Mouse (Mus musculus) liver, postnatal 0 days (tissue): ENCODE data around the gene Uqcrc2. TPM values are rescaled to one million over a fixed set of nuclear protein-coding genes. Genes with fewer than 3 reads are reported as not detected.

ENCODE experiments used
- ATAC-seq: fragments of 200-750 bp; cut with Nextera tagmentation; 2 replicates; pipeline ENCODE4 v1.8.0; 2017; ENCODE audit warnings: mild to moderate bottlenecking, moderate library complexity
- DNase-seq: peaks from one replicate; pipeline ENCODE4 v3.0.0-alpha.2; 2016
- H3K27ac ChIP-seq: fragments of 300-500 bp; sonication (generic); 2 replicates; pipeline ENCODE4 v1.5.1; 2014; ENCODE audit warnings: antibody characterized with exemption, moderate library complexity, mild to moderate bottlenecking, low read depth
- H3K27me3 ChIP-seq: fragments of 300-500 bp; sonication (generic); 2 replicates; pipeline ENCODE4 v1.6.1; 2014; ENCODE audit warnings: low read length, control low read depth, mixed read lengths; ENCODE audit not compliant: insufficient read depth
- H3K36me3 ChIP-seq: fragments of 300-500 bp; sonication (generic); replicated peaks from 2 replicates; pipeline ENCODE4 v1.6.1; 2014; ENCODE audit warnings: mild to moderate bottlenecking, control low read depth, low read length, moderate library complexity, mixed read lengths; ENCODE audit not compliant: insufficient read depth
- H3K4me1 ChIP-seq: fragments of 300-500 bp; sonication (generic); 2 replicates; pipeline ENCODE4 v1.6.1; 2014; ENCODE audit warnings: antibody characterized with exemption, mild to moderate bottlenecking, control low read depth; ENCODE audit not compliant: insufficient read depth
- H3K4me2 ChIP-seq: fragments of 300-500 bp; sonication (generic); 2 replicates; pipeline ENCODE4 v1.6.1; 2014; ENCODE audit warnings: low read depth, mild to moderate bottlenecking, low read length, moderate library complexity, mixed read lengths
- H3K4me3 ChIP-seq: fragments of 300-500 bp; sonication (generic); 2 replicates; pipeline ENCODE4 v1.5.1; 2014; ENCODE audit warnings: low read depth, low read length
- H3K9ac ChIP-seq: fragments of 300-500 bp; sonication (generic); replicated peaks from 2 replicates; pipeline ENCODE4 v1.6.1; 2014; ENCODE audit warnings: mild to moderate bottlenecking, moderate library complexity
- H3K9me3 ChIP-seq: fragments of 300-500 bp; sonication (generic); 2 replicates; pipeline ENCODE4 v1.6.1; 2016; ENCODE audit warnings: mild to moderate bottlenecking, control low read depth, low read length, mixed read lengths
- CTCF ChIP-seq: sonication (generic); IDR thresholded peaks from 2 replicates; pipeline ENCODE4 v1.5.1; 2016; ENCODE audit warnings: antibody characterized with exemption, low read depth
- EP300 ChIP-seq: IDR thresholded peaks from 2 replicates; pipeline ENCODE4 v1.6.1; 2016; ENCODE audit warnings: antibody characterized with exemption, low read depth, mild to moderate bottlenecking
- WGBS: fragments of 180-500 bp; shearing (Covaris S2); extraction: QIAGEN DNeasy Blood & Tissue Kit; methylation state at CpG from one replicate; pipeline ENCODE4 v1.1.7; 2014; ENCODE audit not compliant: insufficient replicate concordance; 5-methylcytosine and 5-hydroxymethylcytosine counted together
- polyA plus RNA-seq: library from polyadenylated mRNA; unstranded; fragments of >200 nt; fragmentation: Nextera tagmentation; extraction: Ambion mirVana; gene quantifications from 2 replicates; pipeline ENCODE4 v1.2.1, GENCODE M21; 2015

The Uqcrc2 gene
- 152 and 155 TPM in 2 replicates for polyA plus RNA-seq

DNA sequence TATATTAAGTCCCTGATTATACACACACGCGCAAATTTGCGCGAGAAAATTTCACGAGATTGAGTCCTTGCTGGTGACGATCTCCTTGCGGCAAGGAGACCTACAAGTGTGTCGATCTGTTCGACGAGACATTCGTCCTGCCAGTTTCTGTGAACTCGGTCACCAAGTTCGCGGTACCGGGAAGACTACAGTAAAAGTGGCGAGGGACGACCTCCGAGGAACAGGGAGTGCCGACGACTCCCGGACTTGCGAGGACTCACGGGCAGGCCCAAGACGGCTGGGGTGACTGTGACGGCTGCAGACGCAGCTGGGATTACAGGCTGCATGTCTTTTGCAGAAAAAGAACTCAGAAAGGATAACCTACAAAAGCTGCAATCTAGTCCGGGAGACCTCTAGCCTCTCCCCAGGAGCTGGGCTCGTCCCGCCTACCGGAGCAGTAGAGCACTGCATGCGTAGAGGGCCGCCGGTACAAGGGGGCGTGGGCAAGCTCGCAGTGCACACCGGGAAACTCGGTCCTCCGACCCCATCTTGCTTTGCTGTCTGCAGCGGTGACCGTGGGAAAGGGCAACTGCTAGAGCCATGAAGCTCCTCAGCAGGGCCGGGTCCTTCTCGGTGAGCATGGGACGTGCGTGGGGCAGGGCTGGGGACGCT is at the start of gene Uqcrc2:
Gene Uqcrc2 (plus strand): TSS at position 466 of the 651 bp plus-strand sequence.
- peak; percentile 79 for TF ChIP-seq CTCF
- TF ChIP-seq EP300 = no peak
- H3K4me2 ChIP-seq = peak within 1 kb of the TSS; percentile 88
- 0 out of 2 replicates have a peak, but pooled peaks cover 5% of the 10 kb centered on the region for H3K4me1 ChIP-seq
- H3K4me3 ChIP-seq = peak within 1 kb of the TSS; percentile 96
- H3K27me3 ChIP-seq = no peaks in the 10 kb centered on the region
- H3K27ac ChIP-seq = peak within 1 kb of the TSS; percentile 97
- WGBS = 1% methylated on average over 45 of the region's 45 CpGs
- no peaks in the 10 kb centered on the region for H3K9me3 ChIP-seq
- peak; percentile 99 for ATAC-seq
- peak within 1 kb of the TSS; percentile 98 for H3K9ac ChIP-seq
- DNase-seq = peak; percentile 93
- peaks cover 21% of the 10 kb centered on the region for H3K36me3 ChIP-seq

DNA sequence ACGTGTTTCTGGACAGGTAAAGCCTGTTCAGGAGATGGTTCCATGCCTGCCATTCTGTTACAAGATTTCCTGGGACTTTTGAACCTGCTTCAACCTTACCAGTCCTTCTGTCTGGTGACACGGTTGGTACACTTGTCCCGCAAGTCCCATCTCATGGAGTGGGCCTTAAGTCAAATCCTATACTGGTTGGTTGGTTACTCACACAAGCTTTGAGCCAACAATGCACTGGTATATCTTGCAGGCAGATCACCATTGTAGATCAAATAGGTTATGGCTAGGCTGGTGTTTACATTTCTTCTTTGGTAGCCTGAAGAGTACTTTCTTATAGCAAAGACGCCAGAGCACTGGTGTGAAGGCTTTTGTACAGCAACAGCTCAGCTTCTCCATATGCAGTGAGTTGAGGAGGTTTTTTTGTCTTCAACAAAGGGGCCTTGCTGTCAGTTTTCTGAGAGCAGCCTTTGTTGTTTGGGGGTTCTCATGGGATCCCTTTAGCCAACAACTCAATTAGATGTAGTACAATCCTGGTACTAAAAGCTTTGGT is 37.7 kb upstream of the Uqcrc2 start:
- no peak for ATAC-seq
- H3K4me3 ChIP-seq = peak overlapping the region; percentile 8; the same call in 1 of the 2 replicates
- no peak for DNase-seq
- H3K9me3 ChIP-seq = no peaks in the 10 kb centered on the region
- peaks cover 21% of the 10 kb centered on the region for H3K27me3 ChIP-seq
- no peaks in the 10 kb centered on the region for H3K36me3 ChIP-seq
- TF ChIP-seq CTCF (no peak), EP300 (no peak)
- H3K27ac ChIP-seq = no peak overlapping the region
- peak overlapping the region; percentile 40; the same call in 1 of the 2 replicates for H3K4me2 ChIP-seq
- no peak overlapping the region for H3K9ac ChIP-seq
- WGBS = 77% methylated on average over 4 of the region's 4 CpGs
- H3K4me1 ChIP-seq = no peaks in the 10 kb centered on the region

DNA sequence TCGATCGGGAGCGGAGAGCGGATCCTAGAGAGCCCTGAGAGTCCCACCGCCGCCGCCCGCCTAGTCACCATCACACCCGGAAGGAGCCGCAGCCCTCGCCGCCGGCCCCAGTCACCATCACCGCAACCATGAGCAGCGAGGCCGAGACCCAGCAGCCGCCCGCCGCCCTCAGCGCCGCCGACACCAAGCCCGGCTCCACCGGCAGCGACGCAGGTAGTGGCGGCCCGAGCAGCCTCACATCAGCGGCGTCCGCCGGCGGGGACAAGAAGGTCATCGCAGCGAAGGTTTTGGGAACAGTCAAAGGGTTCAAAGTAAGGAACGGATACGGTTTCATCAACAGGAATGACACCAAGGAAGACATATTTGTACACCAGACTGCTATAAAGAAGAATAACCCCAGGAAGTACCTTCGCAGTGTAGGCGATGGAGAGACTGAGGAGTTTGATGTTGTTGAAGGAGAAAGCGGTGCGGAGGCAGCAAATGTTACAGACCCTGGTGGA is 37.2 kb upstream of the Uqcrc2 start:
- ATAC-seq = no peak

DNA sequence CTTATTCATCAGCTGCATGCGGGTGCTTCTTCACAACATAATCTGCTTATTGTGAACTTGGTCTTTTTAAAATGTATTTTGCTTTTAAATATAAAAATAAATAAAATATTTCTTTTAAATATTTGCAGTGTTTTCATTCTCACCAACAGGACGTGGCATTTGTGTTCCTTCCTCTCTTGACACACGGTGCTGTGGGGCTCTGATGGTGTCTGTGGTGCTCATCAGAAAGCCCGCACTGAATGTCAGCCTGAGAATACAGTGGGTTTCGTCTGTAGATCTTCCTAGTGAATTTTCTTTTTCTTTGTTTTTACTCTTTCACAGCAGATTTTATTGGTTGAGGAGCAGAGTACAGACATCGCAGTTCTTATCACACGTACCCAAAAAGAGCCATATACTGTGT is 36.6 kb upstream of the Uqcrc2 start:
- no peak overlapping the region for H3K9ac ChIP-seq
- peaks cover 21% of the 10 kb centered on the region for H3K27me3 ChIP-seq
- no peaks in the 10 kb centered on the region for H3K4me1 ChIP-seq
- DNase-seq = no peak
- no peak overlapping the region for H3K4me2 ChIP-seq
- TF ChIP-seq CTCF (no peak), EP300 (no peak)
- H3K36me3 ChIP-seq = no peaks in the 10 kb centered on the region
- H3K4me3 ChIP-seq = no peak overlapping the region
- no peaks in the 10 kb centered on the region for H3K9me3 ChIP-seq
- ATAC-seq = no peak
- no peak overlapping the region for H3K27ac ChIP-seq
- 63% methylated on average over 7 of the region's 7 CpGs for WGBS

More for the DNA sequence above, 37.2 kb upstream of the Uqcrc2 start:
- H3K27ac ChIP-seq = no peak overlapping the region
- H3K9ac ChIP-seq = no peak overlapping the region
- H3K9me3 ChIP-seq = no peaks in the 10 kb centered on the region
- H3K4me3 ChIP-seq = peak overlapping the region; percentile 8; the same call in 1 of the 2 replicates
- H3K27me3 ChIP-seq = peaks cover 21% of the 10 kb centered on the region
- TF ChIP-seq EP300 (no peak), CTCF (no peak)
- no peaks in the 10 kb centered on the region for H3K4me1 ChIP-seq
- no peak for DNase-seq
- peak overlapping the region; percentile 40 for H3K4me2 ChIP-seq
- no peaks in the 10 kb centered on the region for H3K36me3 ChIP-seq
- WGBS = 10% methylated on average over 41 of the region's 41 CpGs

DNA sequence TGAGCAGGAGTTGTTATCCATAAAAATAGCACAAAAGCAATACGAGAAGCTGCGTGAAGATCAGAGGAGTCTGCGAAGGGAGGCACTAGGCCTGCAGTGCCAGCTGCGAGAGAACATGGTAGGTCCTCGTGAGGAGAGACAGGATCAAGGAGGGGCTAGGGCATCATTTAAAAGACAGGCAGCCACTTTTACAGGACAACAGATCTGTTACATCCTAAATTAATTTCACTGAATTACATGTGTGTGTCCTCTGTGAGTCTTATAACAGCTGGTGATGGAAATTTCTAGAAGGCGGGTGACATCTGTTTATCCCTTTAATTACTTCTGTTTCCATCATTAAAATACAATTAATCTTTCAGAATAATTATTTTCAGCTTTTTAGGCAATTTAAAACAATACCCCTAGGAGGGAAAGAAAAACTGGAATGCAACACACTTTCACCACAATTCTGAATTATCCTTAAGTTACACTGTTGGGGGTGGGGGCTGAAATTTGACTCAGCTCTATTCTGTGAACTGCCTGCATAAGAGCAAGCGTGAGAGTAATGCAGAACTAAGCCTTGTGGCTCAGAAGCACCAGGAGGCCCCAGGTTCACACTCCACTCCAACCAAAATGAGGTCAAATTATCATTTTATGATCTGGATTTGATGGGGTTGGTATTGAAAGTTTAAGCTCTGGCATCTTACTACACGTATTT is 14.8 kb upstream of the Uqcrc2 start:
- H3K4me3 ChIP-seq = no peak overlapping the region
- H3K4me1 ChIP-seq = no peaks in the 10 kb centered on the region
- H3K36me3 ChIP-seq = no peaks in the 10 kb centered on the region
- no peak for TF ChIP-seq CTCF
- TF ChIP-seq EP300 = no peak
- H3K27me3 ChIP-seq = no peaks in the 10 kb centered on the region
- no peak overlapping the region for H3K4me2 ChIP-seq
- ATAC-seq (no peak), DNase-seq (no peak)
- no peaks in the 10 kb centered on the region for H3K9me3 ChIP-seq
- WGBS = 77% methylated on average over 8 of the region's 8 CpGs
- no peak overlapping the region for H3K9ac ChIP-seq
- no peak overlapping the region for H3K27ac ChIP-seq

DNA sequence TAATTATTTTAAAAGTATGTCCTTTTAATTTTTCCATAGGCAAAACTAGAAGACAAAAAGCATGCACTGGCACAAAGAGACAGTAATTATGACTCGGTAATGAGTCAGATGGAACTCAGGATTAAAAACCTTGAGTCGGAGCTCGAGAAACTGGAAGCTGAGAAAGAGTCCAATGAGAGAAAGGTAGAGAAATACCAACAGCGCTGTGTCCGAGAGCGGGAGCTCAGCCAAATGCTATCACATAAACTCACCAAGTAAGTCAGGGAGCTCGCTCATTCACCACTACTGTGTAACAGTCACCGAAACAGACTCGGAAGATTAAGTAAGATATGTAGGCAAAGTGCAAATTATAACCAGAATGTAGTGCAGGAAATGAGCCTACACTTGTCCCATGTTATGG is 14.1 kb upstream of the Uqcrc2 start:
- Histone ChIP-seq H3K9me3 (no peaks in the 10 kb centered on the region), H3K27ac (no peak overlapping the region), H3K4me3 (no peak overlapping the region), H3K36me3 (no peaks in the 10 kb centered on the region), H3K4me1 (no peaks in the 10 kb centered on the region), H3K9ac (no peak overlapping the region), H3K27me3 (no peaks in the 10 kb centered on the region), H3K4me2 (no peak overlapping the region)
- TF ChIP-seq EP300 (no peak), CTCF (no peak)
- ATAC-seq (no peak), DNase-seq (no peak)
- WGBS = 80% methylated on average over 9 of the region's 9 CpGs
